Mouse (Mus musculus): ENCODE results near the gene Tns4. TPM values are rescaled to one million over a fixed set of nuclear protein-coding genes. Genes with fewer than 3 reads are reported as not detected.

Gene Tns4
- total RNA-seq, 2 experiments from 2014 or later = 0.07 TPM; not detected in 1

Other genes with a start within 250 kb of the Tns4 start
- gene Wipf2, start 225.7 kb downstream of the Tns4 start, total RNA-seq (2021) = 1 to 10 TPM; 5.5 to 5.7 TPM
- under 1 TPM; 0.09 to 0.26 TPM for gene Cdc6, start 181.5 kb downstream of the Tns4 start, total RNA-seq (2021)
- gene Rara, start 161.5 kb downstream of the Tns4 start, total RNA-seq (2021) = 10 to 100 TPM; 12.9 to 13.2 TPM
- gene Gjd3, start 106.3 kb downstream of the Tns4 start, total RNA-seq (2021) = not detected
- under 1 TPM; 0.09 to 0.21 TPM for gene Top2a, start 65.1 kb downstream of the Tns4 start, total RNA-seq (2021)
- gene Igfbp4, start 48.1 kb downstream of the Tns4 start, total RNA-seq (2021) = 10 to 100 TPM; 30.0 to 48.5 TPM
- gene Ccr7, start 65.8 kb upstream of the Tns4 start, total RNA-seq (2021) = not detected
- 10 to 100 TPM; 28.0 to 33.2 TPM for gene Smarce1, start 141.7 kb upstream of the Tns4 start, total RNA-seq (2021)
- gene Krt222, start 154.8 kb upstream of the Tns4 start, total RNA-seq (2021) = 1 to 10 TPM; 2.4 TPM
- gene Krt24, start 196.0 kb upstream of the Tns4 start, total RNA-seq (2021) = not detected
- gene Krt25, start 233.6 kb upstream of the Tns4 start, total RNA-seq (2021) = under 1 TPM in 1 of 2 experiments, not detected in 1; 0.18 TPM
- gene Krt26, start 248.7 kb upstream of the Tns4 start, total RNA-seq (2021) = not detected

Measured in gastrocnemius, adult 18-20 months (tissue).